Mouse (Mus musculus): ENCODE measurements around the gene Mc3r. TPM values are rescaled to one million over a fixed set of nuclear protein-coding genes. Genes with fewer than 3 reads are reported as not detected.

Gene Mc3r
- total and polyA plus RNA-seq, 2 experiments from 2014 or later: not detected

- Histone ChIP-seq H3K4me1 (ENCODE audit: control insufficient read depth, insufficient read depth) (no peaks in the 10 kb centered on the region), H3K4me3 (ENCODE audit: low read depth, low read length) (no peak overlapping the region), H3K4me2 (ENCODE audit: low read depth, low read length) (no peak overlapping the region), H3K9me3 (replicated peaks; ENCODE audit: control insufficient read depth, low read length) (no peaks in the 10 kb centered on the region), H3K27me3 (ENCODE audit: control insufficient read depth, insufficient read depth, low read length) (no peaks in the 10 kb centered on the region), H3K27ac (ENCODE audit: low read depth) (no peak overlapping the region), H3K36me3 (replicated peaks; ENCODE audit: control insufficient read depth, insufficient read depth, low read length) (no peaks in the 10 kb centered on the region), H3K9ac (replicated peaks; ENCODE audit: low read depth, low read length) (no peak overlapping the region)
- TF ChIP-seq CTCF (IDR thresholded peaks at IDR 0.05; ENCODE audit: low read depth): no peak
- no peak for TF ChIP-seq EP300 (IDR thresholded peaks at IDR 0.05; ENCODE audit: low read depth)
- ATAC-seq (ENCODE audit: insufficient read depth, low read depth): no peak
- DNase-seq (ENCODE audit: low spot score): no peak
- 84% methylated on average over 11 of the region's 11 CpGs for WGBS
Measured at GRCm38 (mm10) chr2:172269907-172270306, 21.6 kb downstream of the Mc3r start.

- DNase-seq (ENCODE audit: low spot score) (no peak), ATAC-seq (ENCODE audit: insufficient read depth, low read depth) (no peak)
- no peak overlapping the region for H3K9ac ChIP-seq (replicated peaks; ENCODE audit: low read depth, low read length)
- no peaks in the 10 kb centered on the region for H3K9me3 ChIP-seq (replicated peaks; ENCODE audit: control insufficient read depth, low read length)
- H3K4me2 ChIP-seq (ENCODE audit: low read depth, low read length): no peak overlapping the region
- 38% methylated on average over 9 of the region's 9 CpGs for whole genome bisulfite sequencing
- H3K27me3 ChIP-seq (ENCODE audit: control insufficient read depth, insufficient read depth, low read length): no peaks in the 10 kb centered on the region
- no peaks in the 10 kb centered on the region for H3K36me3 ChIP-seq (replicated peaks; ENCODE audit: control insufficient read depth, insufficient read depth, low read length)
- H3K4me3 ChIP-seq (ENCODE audit: low read depth, low read length): no peak overlapping the region
- no peaks in the 10 kb centered on the region for H3K4me1 ChIP-seq (ENCODE audit: control insufficient read depth, insufficient read depth)
- no peak for TF ChIP-seq CTCF (IDR thresholded peaks at IDR 0.05; ENCODE audit: low read depth)
- TF ChIP-seq EP300 (IDR thresholded peaks at IDR 0.05; ENCODE audit: low read depth): no peak
- no peak overlapping the region for H3K27ac ChIP-seq (ENCODE audit: low read depth)
Measured at GRCm38 (mm10) chr2:172270485-172270944, 22.2 kb downstream of the Mc3r start.

- Histone ChIP-seq H3K4me1 (ENCODE audit: control insufficient read depth, insufficient read depth) (no peaks in the 10 kb centered on the region), H3K4me3 (ENCODE audit: low read depth, low read length) (no peak overlapping the region), H3K9me3 (replicated peaks; ENCODE audit: control insufficient read depth, low read length) (no peaks in the 10 kb centered on the region), H3K27me3 (ENCODE audit: control insufficient read depth, insufficient read depth, low read length) (no peaks in the 10 kb centered on the region), H3K4me2 (ENCODE audit: low read depth, low read length) (no peak overlapping the region), H3K27ac (ENCODE audit: low read depth) (no peak overlapping the region), H3K36me3 (replicated peaks; ENCODE audit: control insufficient read depth, insufficient read depth, low read length) (no peaks in the 10 kb centered on the region), H3K9ac (replicated peaks; ENCODE audit: low read depth, low read length) (no peak overlapping the region)
- no peak for DNase-seq (ENCODE audit: low spot score)
- TF ChIP-seq CTCF (IDR thresholded peaks at IDR 0.05; ENCODE audit: low read depth) (no peak), EP300 (IDR thresholded peaks at IDR 0.05; ENCODE audit: low read depth) (no peak)
- ATAC-seq (ENCODE audit: insufficient read depth, low read depth): no peak
- 44% methylated on average over 12 of the region's 12 CpGs for WGBS
Measured at GRCm38 (mm10) chr2:172270974-172271697, 22.8 kb downstream of the Mc3r start.

GRCm38 (mm10) chr2:172274662-172275061 lies 26.4 kb downstream of the Mc3r start:
- Histone ChIP-seq H3K9ac (replicated peaks; ENCODE audit: low read depth, low read length) (no peak overlapping the region), H3K9me3 (replicated peaks; ENCODE audit: control insufficient read depth, low read length) (no peaks in the 10 kb centered on the region), H3K4me3 (ENCODE audit: low read depth, low read length) (no peak overlapping the region), H3K27ac (ENCODE audit: low read depth) (no peak overlapping the region), H3K4me1 (ENCODE audit: control insufficient read depth, insufficient read depth) (no peaks in the 10 kb centered on the region), H3K27me3 (ENCODE audit: control insufficient read depth, insufficient read depth, low read length) (no peaks in the 10 kb centered on the region), H3K36me3 (replicated peaks; ENCODE audit: control insufficient read depth, insufficient read depth, low read length) (no peaks in the 10 kb centered on the region), H3K4me2 (ENCODE audit: low read depth, low read length) (no peak overlapping the region)
- no peak for DNase-seq (ENCODE audit: low spot score)
- no peak for TF ChIP-seq EP300 (IDR thresholded peaks at IDR 0.05; ENCODE audit: low read depth)
- no peak for ATAC-seq (ENCODE audit: insufficient read depth, low read depth)
- WGBS: 57% methylated on average over 8 of the region's 8 CpGs

- peak; percentile 51 for ATAC-seq (ENCODE audit: insufficient read depth, low read depth)
- DNase-seq (ENCODE audit: low spot score): peak; percentile 8
- no peak overlapping the region for H3K27ac ChIP-seq (ENCODE audit: low read depth)
- no peaks in the 10 kb centered on the region for H3K4me1 ChIP-seq (ENCODE audit: control insufficient read depth, insufficient read depth)
- H3K9me3 ChIP-seq (replicated peaks; ENCODE audit: control insufficient read depth, low read length): no peaks in the 10 kb centered on the region
- no peak overlapping the region for H3K4me3 ChIP-seq (ENCODE audit: low read depth, low read length)
- no peaks in the 10 kb centered on the region for H3K36me3 ChIP-seq (replicated peaks; ENCODE audit: control insufficient read depth, insufficient read depth, low read length)
- no peak overlapping the region for H3K4me2 ChIP-seq (ENCODE audit: low read depth, low read length)
- H3K27me3 ChIP-seq (ENCODE audit: control insufficient read depth, insufficient read depth, low read length): no peaks in the 10 kb centered on the region
- H3K9ac ChIP-seq (replicated peaks; ENCODE audit: low read depth, low read length): no peak overlapping the region
- no peak for TF ChIP-seq CTCF (IDR thresholded peaks at IDR 0.05; ENCODE audit: low read depth)
- no peak for TF ChIP-seq EP300 (IDR thresholded peaks at IDR 0.05; ENCODE audit: low read depth)
- 9% methylated on average over 5 of the region's 5 CpGs for WGBS
Measured at GRCm38 (mm10) chr2:172276155-172276554, 27.9 kb downstream of the Mc3r start.

- TF ChIP-seq EP300 (IDR thresholded peaks at IDR 0.05; ENCODE audit: low read depth) (no peak), CTCF (IDR thresholded peaks at IDR 0.05; ENCODE audit: low read depth) (no peak)
- Histone ChIP-seq H3K27me3 (ENCODE audit: control insufficient read depth, insufficient read depth, low read length) (no peaks in the 10 kb centered on the region), H3K4me2 (ENCODE audit: low read depth, low read length) (no peak overlapping the region), H3K4me3 (ENCODE audit: low read depth, low read length) (no peak overlapping the region), H3K4me1 (ENCODE audit: control insufficient read depth, insufficient read depth) (no peaks in the 10 kb centered on the region), H3K27ac (ENCODE audit: low read depth) (no peak overlapping the region), H3K36me3 (replicated peaks; ENCODE audit: control insufficient read depth, insufficient read depth, low read length) (no peaks in the 10 kb centered on the region), H3K9me3 (replicated peaks; ENCODE audit: control insufficient read depth, low read length) (no peaks in the 10 kb centered on the region), H3K9ac (replicated peaks; ENCODE audit: low read depth, low read length) (no peak overlapping the region)
- 75% methylated on average over 3 of the region's 3 CpGs for WGBS
- no peak for ATAC-seq (ENCODE audit: insufficient read depth, low read depth)
- DNase-seq (ENCODE audit: low spot score): no peak
Measured at GRCm38 (mm10) chr2:172278979-172279378, 30.7 kb downstream of the Mc3r start.
